Mouse (Mus musculus) G1E (cell line): ENCODE results near the gene Slc39a8. TPM values are rescaled to one million over a fixed set of nuclear protein-coding genes. Genes with fewer than 3 reads are reported as not detected.

Source experiments
- ATAC-seq: 2 replicates; pipeline ENCODE4 v1.8.0; 2016; ENCODE audit warnings: mild to moderate bottlenecking; ENCODE audit not compliant: insufficient number of reproducible peaks, poor library complexity, low FRiP score, severe bottlenecking; ENCODE audit errors: extremely low read depth
- DNase-seq: peaks from one replicate; pipeline ENCODE4 v3.0.0; 2012; ENCODE audit warnings: low spot score
- H3K27me3 ChIP-seq: 2 replicates; pipeline ENCODE4 v1.6.1; 2012; ENCODE audit warnings: mild to moderate bottlenecking, low read length, inconsistent platforms; ENCODE audit not compliant: insufficient read depth
- H3K36me3 ChIP-seq: replicated peaks from 2 replicates; pipeline ENCODE3; 2012; ENCODE audit warnings: mild to moderate bottlenecking, inconsistent platforms
- H3K4me1 ChIP-seq: 2 replicates; pipeline ENCODE4 v1.6.1; 2012; ENCODE audit warnings: low read depth, low read length, inconsistent platforms, mixed read lengths; ENCODE audit not compliant: insufficient read depth
- H3K4me3 ChIP-seq: 2 replicates; pipeline ENCODE4 v1.5.1; 2012; ENCODE audit warnings: low read depth, mild to moderate bottlenecking, inconsistent platforms, low read length, moderate library complexity, mixed read lengths
- H3K9me3 ChIP-seq: replicated peaks from 2 replicates; pipeline ENCODE4 v1.6.1; 2012; ENCODE audit warnings: inconsistent platforms
- CTCF ChIP-seq: IDR thresholded peaks from 2 replicates; pipeline ENCODE4 v1.5.1; 2012; ENCODE audit warnings: low read depth, low read length, inconsistent platforms, mixed read lengths
- GATA1 ChIP-seq: IDR thresholded peaks from 2 replicates; pipeline ENCODE4 v1.6.1; 2012; ENCODE audit warnings: borderline replicate concordance, low read length, inconsistent platforms, mixed read lengths
- GATA2 ChIP-seq: IDR thresholded peaks from 2 replicates; pipeline ENCODE4 v1.6.1; 2012; ENCODE audit warnings: low read depth, low read length, inconsistent platforms, borderline replicate concordance
- POLR2AphosphoS5 ChIP-seq: IDR thresholded peaks from 2 replicates; pipeline ENCODE4 v1.6.1; 2012; ENCODE audit warnings: low read depth, low read length, inconsistent platforms; ENCODE audit not compliant: insufficient replicate concordance
- TAL1 ChIP-seq: conservative IDR thresholded peaks from 2 replicates; pipeline ENCODE4 v1.6.1; 2012; ENCODE audit warnings: low read depth, low read length, inconsistent platforms, mixed read lengths
- polyA plus RNA-seq: library from polyadenylated mRNA; stranded (reverse); fragments of >175 nt; gene quantifications from 2 replicates; pipeline ENCODE4 v1.2.3, GENCODE M21; 2012
- total RNA-seq, 2 experiments: library from RNA; stranded (forward) in 1 of 2; stranded (reverse) in 1 of 2; fragments of 200-1000 nt in 1 of 2; fragments of >200 nt in 1 of 2; fragmentation: Nextera tagmentation in 1 of 2; gene quantifications; 2 replicates each; pipeline ENCODE4 v1.2.3; 2014 to 2017

Gene Slc39a8
- total and polyA plus RNA-seq, 3 experiments = 23.9 to 121 (median 68.2) TPM

DNA sequence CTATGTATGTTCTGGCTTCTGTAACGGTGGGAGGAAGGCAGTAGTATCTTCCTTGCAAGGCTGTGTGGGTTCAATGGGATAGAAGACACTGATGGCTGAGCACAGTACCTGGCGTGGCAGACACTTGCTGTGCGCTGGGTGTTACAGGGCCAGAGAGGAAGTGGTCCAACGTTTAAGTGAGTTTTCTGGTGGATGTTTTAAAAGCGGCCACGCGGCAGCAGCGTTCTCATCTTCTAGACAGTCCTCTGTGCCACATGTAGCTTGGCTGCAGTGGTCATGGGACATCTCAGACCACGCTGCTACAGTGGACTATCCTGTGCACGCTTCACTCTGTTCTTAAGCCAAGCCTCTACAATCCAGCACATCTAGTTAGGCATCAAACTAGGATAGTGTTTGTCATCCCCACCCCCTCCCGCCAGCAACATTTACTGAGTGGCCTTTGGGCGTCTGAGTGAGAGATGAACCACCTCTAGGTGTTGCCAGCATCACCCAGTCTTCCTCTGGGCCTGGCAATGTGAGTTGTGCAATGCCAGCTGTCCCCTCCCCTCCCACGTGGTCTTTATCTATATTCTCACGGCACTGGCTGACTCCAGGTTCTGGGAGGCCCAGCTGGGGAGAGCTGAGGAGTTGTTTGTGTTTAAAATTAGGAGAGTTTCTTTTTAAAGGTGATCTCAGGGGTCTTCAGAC, 29.4 kb downstream of the Slc39a8 start:
- Histone ChIP-seq H3K4me1 (peaks cover 30% of the 10 kb centered on the region), H3K9me3 (no peaks in the 10 kb centered on the region), H3K27me3 (no peaks in the 10 kb centered on the region), H3K4me3 (peak overlapping the region; percentile 15; the same call in 1 of the 2 replicates), H3K36me3 (peaks cover 70% of the 10 kb centered on the region)
- peak; percentile 3 for DNase-seq
- TF ChIP-seq CTCF (no peak), TAL1 (no peak), GATA1 (no peak), POLR2AphosphoS5 (no peak), GATA2 (no peak)
- ATAC-seq = peak; percentile 81

DNA sequence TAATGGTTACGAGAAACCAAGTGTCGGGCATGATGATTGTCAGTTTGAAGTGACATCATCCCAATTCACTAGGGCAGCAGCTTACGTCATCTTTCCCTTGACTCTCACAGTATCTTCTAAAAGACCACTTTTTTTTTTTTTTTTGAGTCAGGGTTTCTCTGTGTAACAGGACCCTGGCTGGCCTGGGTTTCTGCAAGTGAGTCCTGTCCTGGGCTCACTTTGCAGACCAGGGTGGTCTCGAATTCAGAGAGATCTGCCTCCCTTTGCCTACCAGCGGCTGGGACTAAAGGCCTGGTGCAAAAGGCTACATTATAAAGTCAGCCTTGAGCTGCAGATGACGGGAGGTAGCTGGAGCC, 29.9 kb downstream of the Slc39a8 start:
- Histone ChIP-seq H3K4me3 (no peak overlapping the region), H3K27me3 (no peaks in the 10 kb centered on the region), H3K4me1 (peaks cover 30% of the 10 kb centered on the region), H3K36me3 (peaks cover 70% of the 10 kb centered on the region), H3K9me3 (no peaks in the 10 kb centered on the region)
- TF ChIP-seq GATA2 = no peak
- no peak for TF ChIP-seq POLR2AphosphoS5
- no peak for TF ChIP-seq TAL1
- TF ChIP-seq CTCF = no peak
- TF ChIP-seq GATA1 = no peak
- no peak for ATAC-seq
- no peak for DNase-seq

DNA sequence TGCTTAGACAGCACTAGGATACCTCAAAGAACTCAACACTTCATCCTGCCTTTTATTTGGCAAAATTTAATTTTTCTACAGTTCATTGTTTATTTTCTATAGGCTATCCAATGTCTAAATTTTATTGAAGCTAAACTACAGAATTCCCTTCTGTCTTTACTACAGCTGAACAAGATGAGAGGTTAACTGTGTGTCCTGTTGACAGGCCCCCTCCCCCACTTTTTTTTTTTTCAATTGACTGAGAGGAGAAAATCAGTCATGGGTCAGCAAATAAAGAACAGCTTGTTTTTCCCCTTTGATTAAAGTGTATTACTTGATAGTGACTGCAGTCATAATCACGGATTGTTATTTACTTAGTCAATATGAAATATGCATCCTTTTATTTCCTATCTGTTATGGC, 31.2 kb downstream of the Slc39a8 start:
- ATAC-seq = no peak
- no peaks in the 10 kb centered on the region for H3K27me3 ChIP-seq
- DNase-seq = no peak
- H3K4me1 ChIP-seq = peaks cover 27% of the 10 kb centered on the region
- no peak overlapping the region for H3K4me3 ChIP-seq
- TF ChIP-seq TAL1 = no peak
- no peak for TF ChIP-seq GATA1
- TF ChIP-seq CTCF = no peak
- no peak for TF ChIP-seq POLR2AphosphoS5
- no peak for TF ChIP-seq GATA2
- H3K9me3 ChIP-seq = no peaks in the 10 kb centered on the region
- H3K36me3 ChIP-seq = peaks cover 78% of the 10 kb centered on the region

- Histone ChIP-seq H3K36me3 (peaks cover 77% of the 10 kb centered on the region), H3K27me3 (no peaks in the 10 kb centered on the region), H3K4me1 (peaks cover 27% of the 10 kb centered on the region), H3K4me3 (no peak overlapping the region), H3K9me3 (no peaks in the 10 kb centered on the region)
- DNase-seq (no peak), ATAC-seq (no peak)
- TF ChIP-seq CTCF (no peak), TAL1 (no peak), POLR2AphosphoS5 (no peak), GATA2 (no peak), GATA1 (no peak)
Measured at GRCm38 (mm10) chr3:135857134-135857533, 32.1 kb downstream of the Slc39a8 start.

GRCm38 (mm10) chr3:135859431-135859830, 34.4 kb downstream of the Slc39a8 start:
- TF ChIP-seq TAL1 = no peak
- TF ChIP-seq POLR2AphosphoS5 = no peak
- TF ChIP-seq GATA1 = no peak
- TF ChIP-seq CTCF = no peak
- TF ChIP-seq GATA2 = no peak
- ATAC-seq (no peak), DNase-seq (no peak)
- Histone ChIP-seq H3K4me1 (peaks cover 10% of the 10 kb centered on the region), H3K4me3 (no peak overlapping the region), H3K36me3 (peaks cover 70% of the 10 kb centered on the region), H3K9me3 (no peaks in the 10 kb centered on the region), H3K27me3 (no peaks in the 10 kb centered on the region)

GRCm38 (mm10) chr3:135862804-135863203, 37.7 kb downstream of the Slc39a8 start:
- Histone ChIP-seq H3K36me3 (peaks cover 59% of the 10 kb centered on the region), H3K4me3 (no peak overlapping the region), H3K9me3 (no peaks in the 10 kb centered on the region), H3K27me3 (no peaks in the 10 kb centered on the region), H3K4me1 (peaks cover 3% of the 10 kb centered on the region; the same call in 1 of the 2 replicates)
- ATAC-seq (no peak), DNase-seq (no peak)
- TF ChIP-seq CTCF (0 out of 2 replicates have a peak, but pooled peaks have one; percentile 36), TAL1 (no peak)
